Mouse (Mus musculus): ENCODE results near the gene Olfr1052. TPM values are rescaled to one million over a fixed set of nuclear protein-coding genes. Genes with fewer than 3 reads are reported as not detected.
"Not testable (repeated sequence)": the region's sequence is repeated elsewhere in the genome, so short reads cannot be mapped to it uniquely, and the experiment has no call there.

The Olfr1052 gene
- not detected in 2 replicates for total RNA-seq (2021)
- long read RNA-seq, result 0 reads

GRCm38 (mm10) chr2:86292155-86292554, at the start of gene Olfr1052:
Olfr1052 (plus strand) TSS chr2:86292455.
- no peak for DNase-seq

GRCm38 (mm10) chr2:86258228-86258627, 34.0 kb upstream of the Olfr1052 start, which contains the start of gene Olfr1049:
Olfr1049 (minus strand) TSS chr2:86258328.
- not testable (repeated sequence) for DNase-seq

GRCm38 (mm10) chr2:86278988-86279387, 13.3 kb upstream of the Olfr1052 start, which contains the start of gene Olfr1051:
Olfr1051 (minus strand) TSS chr2:86279088.
- DNase-seq, result not testable (repeated sequence)

GRCm38 (mm10) chr2:86315184-86315583, 22.9 kb downstream of the Olfr1052 start, which contains the start of gene Olfr1053:
Olfr1053 (minus strand) TSS chr2:86315284.
- DNase-seq, result no peak

GRCm38 (mm10) chr2:86335333-86335732, 43.1 kb downstream of the Olfr1052 start, which contains the start of gene Olfr1054:
Olfr1054 (minus strand) TSS chr2:86335433.
- no peak for DNase-seq

Other genes starting within 250 kb of the Olfr1052 start
- 0.29 and 0.33 TPM in 2 replicates for gene Olfr1034, start 246.6 kb upstream of the Olfr1052 start, total RNA-seq (2021)
- not detected in 2 replicates for gene Olfr1036, start 218.5 kb upstream of the Olfr1052 start, total RNA-seq (2021)
- not detected in 2 replicates for gene Olfr1037, start 205.1 kb upstream of the Olfr1052 start, total RNA-seq (2021)
- not detected in 2 replicates for gene Olfr1039, start 156.5 kb upstream of the Olfr1052 start, total RNA-seq (2021)
- not detected in 2 replicates for gene Olfr1040, start 145.7 kb upstream of the Olfr1052 start, total RNA-seq (2021)
- not detected in 2 replicates for gene Olfr1042, start 130.6 kb upstream of the Olfr1052 start, total RNA-seq (2021)
- gene Olfr1043, start 124.9 kb upstream of the Olfr1052 start, total RNA-seq (2021), result not detected in 2 replicates
- gene Olfr1044, start 114.6 kb upstream of the Olfr1052 start, total RNA-seq (2021), result not detected in 2 replicates
- not detected in 2 replicates for gene Olfr52, start 106.8 kb upstream of the Olfr1052 start, total RNA-seq (2021)
- not detected in 2 replicates for gene Olfr1045, start 89.4 kb upstream of the Olfr1052 start, total RNA-seq (2021)
- gene Olfr1046, start 73.1 kb upstream of the Olfr1052 start, total RNA-seq (2021), result not detected in 2 replicates
- not detected in 2 replicates for gene Olfr1047, start 61.1 kb upstream of the Olfr1052 start, total RNA-seq (2021)
- gene Olfr1048, start 52.2 kb upstream of the Olfr1052 start, total RNA-seq (2021), result not detected in 2 replicates
- not detected in 2 replicates for gene Olfr1049, start 34.1 kb upstream of the Olfr1052 start, total RNA-seq (2021)
- gene Olfr1051, start 13.4 kb upstream of the Olfr1052 start, total RNA-seq (2021), result not detected in 2 replicates
- not detected in 2 replicates for gene Olfr1053, start 22.8 kb downstream of the Olfr1052 start, total RNA-seq (2021)
- gene Olfr1054, start 43.0 kb downstream of the Olfr1052 start, total RNA-seq (2021), result not detected in 2 replicates
- gene Olfr1055, start 57.8 kb downstream of the Olfr1052 start, total RNA-seq (2021), result not detected in 2 replicates
- gene Olfr1056, start 70.0 kb downstream of the Olfr1052 start, total RNA-seq (2021), result not detected in 2 replicates
- not detected in 2 replicates for gene Olfr1057, start 85.9 kb downstream of the Olfr1052 start, total RNA-seq (2021)
- gene Olfr1058, start 96.1 kb downstream of the Olfr1052 start, total RNA-seq (2021), result not detected in 2 replicates
- gene Olfr1061, start 121.6 kb downstream of the Olfr1052 start, total RNA-seq (2021), result not detected in 2 replicates
- not detected in 2 replicates for gene Olfr1062, start 134.3 kb downstream of the Olfr1052 start, total RNA-seq (2021)
- not detected in 2 replicates for gene Olfr1065, start 158.1 kb downstream of the Olfr1052 start, total RNA-seq (2021)
- not detected in 2 replicates for gene Olfr1066, start 163.8 kb downstream of the Olfr1052 start, total RNA-seq (2021)
- not detected in 2 replicates for gene Olfr228, start 194.9 kb downstream of the Olfr1052 start, total RNA-seq (2021)
- gene Olfr1076, start 216.0 kb downstream of the Olfr1052 start, total RNA-seq (2021), result not detected in 2 replicates